Mouse (Mus musculus): ENCODE data around the gene Spag9. TPM values are rescaled to one million over a fixed set of nuclear protein-coding genes. Genes with fewer than 3 reads are reported as not detected.

The Spag9 gene
- total RNA-seq (2012; rRNA removed) (21.0 TPM in 2 replicates), total RNA-seq (2014; rRNA removed) (22.5 and 22.6 TPM in 2 replicates), polyA plus RNA-seq (2012; ENCODE audit: insufficient read length, low read depth) (30.7 and 32.1 TPM in 2 replicates)

DNA sequence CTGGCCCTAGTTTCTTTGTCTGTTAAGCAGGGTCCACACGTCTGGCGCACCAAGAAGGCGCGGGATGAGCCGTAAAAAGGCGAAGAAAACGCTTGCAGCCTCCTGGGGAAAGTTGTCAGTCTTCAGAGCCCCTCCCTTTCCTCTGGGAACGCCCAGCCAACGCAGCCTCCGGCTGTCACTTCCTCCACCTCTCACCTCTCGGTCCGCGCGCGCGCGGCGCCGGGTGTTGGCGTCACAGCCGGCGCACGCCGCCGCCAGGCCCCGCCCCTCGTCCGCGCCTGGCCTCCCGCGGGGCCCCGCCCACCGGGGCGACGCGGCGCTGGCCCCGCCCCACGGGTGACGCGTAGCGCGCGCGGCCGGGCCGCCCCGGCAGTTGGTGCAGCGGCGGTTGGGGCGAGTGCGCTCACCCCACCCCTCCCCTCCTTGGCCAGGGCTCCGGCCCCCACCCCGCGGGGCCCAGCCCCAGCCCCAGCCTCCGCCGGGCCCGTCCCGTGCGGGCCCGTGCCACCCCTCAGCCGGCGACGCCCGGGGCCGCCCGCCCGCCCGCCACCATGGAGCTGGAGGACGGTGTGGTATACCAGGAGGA, at the start of gene Spag9:
Gene Spag9 (plus strand): TSS at position 372 of the 586 bp plus-strand sequence.
- peak within 1 kb of the TSS; percentile 100 for H3K4me2 ChIP-seq (ENCODE audit: insufficient read depth, low read depth, poor library complexity, severe bottlenecking)
- DNase-seq (ENCODE audit: extremely low read depth), result peak; percentile 98
- TF ChIP-seq E2F4 (IDR thresholded peaks at IDR 0.05; ENCODE audit: insufficient replicate concordance, low read depth, low read length) (no peak), POLR2A (IDR thresholded peaks at IDR 0.05; ENCODE audit: low read depth, low read length) (peak; percentile 80), ZKSCAN1 (IDR thresholded peaks at IDR 0.05; ENCODE audit: borderline replicate concordance, low read depth, low read length) (no peak), HCFC1 (IDR thresholded peaks at IDR 0.05; ENCODE audit: low read depth, low read length) (peak; percentile 84), TBP (conservative IDR thresholded peaks at IDR 0.05; ENCODE audit: low read depth, low read length) (peak; percentile 58; the same call in 1 of the 2 replicates), IRF4 (IDR thresholded peaks at IDR 0.05; ENCODE audit: low read depth, low read length) (peak; percentile 47; the same call in 1 of the 2 replicates), SMC3 (IDR thresholded peaks at IDR 0.05; ENCODE audit: low read depth, low read length) (no peak), ETS1 (conservative IDR thresholded peaks at IDR 0.05; ENCODE audit: low read depth, low read length) (0 out of 2 replicates have a peak, but pooled peaks have one; percentile 18), RCOR1 (conservative IDR thresholded peaks at IDR 0.05; ENCODE audit: low read depth, low read length) (no peak), SIN3A (IDR thresholded peaks at IDR 0.05; ENCODE audit: low read length) (peak; percentile 48; the same call in 1 of the 2 replicates), JUN (IDR thresholded peaks at IDR 0.05; ENCODE audit: insufficient read depth, low read depth, low read length) (no peak), ZMIZ1 (IDR thresholded peaks at IDR 0.05; ENCODE audit: low read depth, low read length) (peak; percentile 43), JUND (conservative IDR thresholded peaks at IDR 0.05; ENCODE audit: low read depth, low read length) (no peak), BHLHE40 (IDR thresholded peaks at IDR 0.05; ENCODE audit: low read depth, low read length) (peak; percentile 6; the same call in 1 of the 2 replicates), ELF1 (IDR thresholded peaks at IDR 0.05; ENCODE audit: low read depth, low read length) (peak; percentile 89), RAD21 (IDR thresholded peaks at IDR 0.05; ENCODE audit: low read depth, low read length) (no peak), ZC3H11A (IDR thresholded peaks at IDR 0.05; ENCODE audit: low read depth, low read length) (no peak), KAT2A (IDR thresholded peaks at IDR 0.05; ENCODE audit: insufficient replicate concordance, low read length) (peak; percentile 80; the same call in 1 of the 2 replicates), NRF1 (IDR thresholded peaks at IDR 0.05; ENCODE audit: low read depth, low read length) (peak; percentile 89), NELFE (IDR thresholded peaks at IDR 0.05; ENCODE audit: low read depth, low read length) (peak; percentile 89), TCF12 (IDR thresholded peaks at IDR 0.05; ENCODE audit: low read depth, low read length) (peak; percentile 79), MAX (IDR thresholded peaks at IDR 0.05; ENCODE audit: low read length) (peak; percentile 35; the same call in 1 of the 2 replicates), MEF2A (IDR thresholded peaks at IDR 0.05; ENCODE audit: borderline replicate concordance, low read depth, low read length) (no peak; the same call in 1 of the 2 replicates), MAFK (IDR thresholded peaks at IDR 0.05; ENCODE audit: insufficient replicate concordance, low read length) (no peak), USF2 (conservative IDR thresholded peaks at IDR 0.05; ENCODE audit: low read depth, low read length) (no peak), EP300 (IDR thresholded peaks at IDR 0.05; ENCODE audit: low read length) (no peak), MYC (IDR thresholded peaks at IDR 0.05; ENCODE audit: low read depth, low read length) (no peak), CTCF (conservative IDR thresholded peaks at IDR 0.05 in 1 of 2, IDR thresholded peaks at IDR 0.05 in 1 of 2; ENCODE audit: low read depth in 2 of 2, low read length in 2 of 2) (no peak), UBTF (IDR thresholded peaks at IDR 0.05; ENCODE audit: low read depth, low read length) (no peak), CHD1 (IDR thresholded peaks at IDR 0.05; ENCODE audit: low read depth, low read length) (no peak), PAX5 (IDR thresholded peaks at IDR 0.05; ENCODE audit: low read length) (no peak), USF1 (IDR thresholded peaks at IDR 0.05; ENCODE audit: low read depth, low read length) (no peak), ZNF384 (IDR thresholded peaks at IDR 0.05; ENCODE audit: low read depth, low read length) (no peak), GABPA (IDR thresholded peaks at IDR 0.05; ENCODE audit: insufficient replicate concordance, low read depth, low read length) (peak; percentile 29; the same call in 1 of the 2 replicates), POLR2AphosphoS2 (IDR thresholded peaks at IDR 0.05; ENCODE audit: low read depth, low read length) (peak; percentile 49; the same call in 1 of the 2 replicates), MAZ (IDR thresholded peaks at IDR 0.05; ENCODE audit: low read depth, low read length) (no peak; the same call in 1 of the 2 replicates), MXI1 (IDR thresholded peaks at IDR 0.05; ENCODE audit: low read depth, low read length) (peak; percentile 77), CHD2 (IDR thresholded peaks at IDR 0.05; ENCODE audit: low read length) (no peak)
- in situ Hi-C loops (cut with MboI; ENCODE audit: low pct_ligation_motif_present, low pct_unique_long_range_greater_than_20kb, low sequenced_read_pairs) (no loop called here), dilution Hi-C loops (cut with MboI; ENCODE audit: extremely low pct_ligation_motif_present, extremely low pct_unique_long_range_greater_than_20kb, low sequenced_read_pairs) (no loop called here)
- peak within 1 kb of the TSS; percentile 97 for H3K27ac ChIP-seq (ENCODE audit: insufficient read depth, low read depth)
- peaks cover 0 to 21% of the 10 kb centered on the region in 2 experiments for H3K36me3 ChIP-seq (replicated peaks in 1 of 2; ENCODE audit: control insufficient read depth in 1 of 2, insufficient read depth in 1 of 2, low read length in 1 of 2)
- no peaks in the 10 kb centered on the region for H3K9me3 ChIP-seq (replicated peaks; ENCODE audit: low read length)
- no peaks in the 10 kb centered on the region for H3K27me3 ChIP-seq (replicated peaks)
- peaks cover 40% of the 10 kb centered on the region for H3K79me2 ChIP-seq (replicated peaks; ENCODE audit: control insufficient read depth, extremely low read depth, insufficient read depth, poor library complexity, severe bottlenecking)
- peaks cover 3 to 39% of the 10 kb centered on the region in 2 experiments for H3K4me1 ChIP-seq (ENCODE audit: control insufficient read depth in 1 of 2, insufficient read depth in 2 of 2)
- peak within 1 kb of the TSS; percentile 77 to 97 (median 94) for H3K4me3 ChIP-seq (replicated peaks in 1 of 3; ENCODE audit: low read depth in 2 of 3, low read length in 2 of 3, poor library complexity in 1 of 3)
- H3K9ac ChIP-seq (ENCODE audit: insufficient read depth, low read depth), result peak within 1 kb of the TSS; percentile 97

Measured in CH12.LX (cell line).